Mouse (Mus musculus) liver, postnatal 0 days (tissue): Measurements from ENCODE around the gene Birc5. TPM values are rescaled to one million over a fixed set of nuclear protein-coding genes. Genes with fewer than 3 reads are reported as not detected.

Source experiments
- ATAC-seq: fragments of 200-750 bp; cut with Nextera tagmentation; 2 replicates; pipeline ENCODE4 v1.8.0; 2017; ENCODE audit warnings: mild to moderate bottlenecking, moderate library complexity
- DNase-seq: peaks from one replicate; pipeline ENCODE4 v3.0.0-alpha.2; 2016
- H3K27ac ChIP-seq: fragments of 300-500 bp; sonication (generic); 2 replicates; pipeline ENCODE4 v1.5.1; 2014; ENCODE audit warnings: antibody characterized with exemption, moderate library complexity, mild to moderate bottlenecking, low read depth
- H3K27me3 ChIP-seq: fragments of 300-500 bp; sonication (generic); 2 replicates; pipeline ENCODE4 v1.6.1; 2014; ENCODE audit warnings: low read length, control low read depth, mixed read lengths; ENCODE audit not compliant: insufficient read depth
- H3K36me3 ChIP-seq: fragments of 300-500 bp; sonication (generic); replicated peaks from 2 replicates; pipeline ENCODE4 v1.6.1; 2014; ENCODE audit warnings: mild to moderate bottlenecking, control low read depth, low read length, moderate library complexity, mixed read lengths; ENCODE audit not compliant: insufficient read depth
- H3K4me1 ChIP-seq: fragments of 300-500 bp; sonication (generic); 2 replicates; pipeline ENCODE4 v1.6.1; 2014; ENCODE audit warnings: antibody characterized with exemption, mild to moderate bottlenecking, control low read depth; ENCODE audit not compliant: insufficient read depth
- H3K4me2 ChIP-seq: fragments of 300-500 bp; sonication (generic); 2 replicates; pipeline ENCODE4 v1.6.1; 2014; ENCODE audit warnings: low read depth, mild to moderate bottlenecking, low read length, moderate library complexity, mixed read lengths
- H3K4me3 ChIP-seq: fragments of 300-500 bp; sonication (generic); 2 replicates; pipeline ENCODE4 v1.5.1; 2014; ENCODE audit warnings: low read depth, low read length
- H3K9ac ChIP-seq: fragments of 300-500 bp; sonication (generic); replicated peaks from 2 replicates; pipeline ENCODE4 v1.6.1; 2014; ENCODE audit warnings: mild to moderate bottlenecking, moderate library complexity
- H3K9me3 ChIP-seq: fragments of 300-500 bp; sonication (generic); 2 replicates; pipeline ENCODE4 v1.6.1; 2016; ENCODE audit warnings: mild to moderate bottlenecking, control low read depth, low read length, mixed read lengths
- CTCF ChIP-seq: sonication (generic); IDR thresholded peaks from 2 replicates; pipeline ENCODE4 v1.5.1; 2016; ENCODE audit warnings: antibody characterized with exemption, low read depth
- EP300 ChIP-seq: IDR thresholded peaks from 2 replicates; pipeline ENCODE4 v1.6.1; 2016; ENCODE audit warnings: antibody characterized with exemption, low read depth, mild to moderate bottlenecking
- WGBS: fragments of 180-500 bp; shearing (Covaris S2); extraction: QIAGEN DNeasy Blood & Tissue Kit; methylation state at CpG from one replicate; pipeline ENCODE4 v1.1.7; 2014; ENCODE audit not compliant: insufficient replicate concordance; 5-methylcytosine and 5-hydroxymethylcytosine counted together
- polyA plus RNA-seq: library from polyadenylated mRNA; unstranded; fragments of >200 nt; fragmentation: Nextera tagmentation; extraction: Ambion mirVana; gene quantifications from 2 replicates; pipeline ENCODE4 v1.2.1, GENCODE M21; 2015

Gene Birc5
- polyA plus RNA-seq, 1 experiment from 2014 or later: 197 TPM

GRCm38 (mm10) chr11:117816389-117816996 is 32.6 kb upstream of the Birc5 start:
- Histone ChIP-seq H3K27ac (no peak overlapping the region), H3K9me3 (no peaks in the 10 kb centered on the region), H3K27me3 (no peaks in the 10 kb centered on the region), H3K4me1 (peaks cover 9% of the 10 kb centered on the region), H3K36me3 (peaks cover 94% of the 10 kb centered on the region), H3K4me2 (no peak overlapping the region), H3K9ac (no peak overlapping the region), H3K4me3 (no peak overlapping the region)
- ATAC-seq: no peak
- 88% methylated on average over 12 of the region's 13 CpGs for WGBS
- TF ChIP-seq CTCF (no peak), EP300 (no peak)
- DNase-seq: no peak

GRCm38 (mm10) chr11:117819095-117819494 is 30.0 kb upstream of the Birc5 start:
- H3K4me2 ChIP-seq: no peak overlapping the region
- peaks cover 93% of the 10 kb centered on the region for H3K36me3 ChIP-seq
- WGBS: 81% methylated on average over 8 of the region's 8 CpGs
- TF ChIP-seq CTCF (no peak), EP300 (no peak)
- no peak overlapping the region for H3K4me3 ChIP-seq
- no peaks in the 10 kb centered on the region for H3K27me3 ChIP-seq
- no peak overlapping the region for H3K27ac ChIP-seq
- H3K9ac ChIP-seq: no peak overlapping the region
- ATAC-seq: no peak
- no peak for DNase-seq
- H3K4me1 ChIP-seq: peaks cover 10% of the 10 kb centered on the region
- H3K9me3 ChIP-seq: no peaks in the 10 kb centered on the region

DNA sequence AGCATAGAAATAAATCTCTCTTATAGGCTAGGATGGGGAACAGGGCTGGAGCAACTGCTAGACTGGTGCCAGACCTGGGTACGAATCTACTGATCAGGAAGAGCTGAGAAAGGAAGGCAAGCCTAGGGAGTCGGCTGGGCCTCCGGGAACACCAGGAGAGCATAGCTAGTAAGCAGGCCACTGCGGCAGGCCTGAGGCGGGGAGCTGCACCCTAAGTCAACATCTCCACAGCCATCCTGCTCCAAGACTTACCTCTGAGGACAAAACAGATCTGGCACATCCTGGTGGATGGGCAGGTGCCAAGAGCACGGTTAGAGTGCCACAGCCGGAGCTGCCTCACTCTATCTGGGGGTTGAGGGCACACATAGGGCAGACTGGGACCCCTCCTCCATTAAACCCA is 28.9 kb upstream of the Birc5 start:
- no peak overlapping the region for H3K4me3 ChIP-seq
- H3K36me3 ChIP-seq: peaks cover 86% of the 10 kb centered on the region
- WGBS: 92% methylated on average over 7 of the region's 7 CpGs
- DNase-seq: no peak
- TF ChIP-seq CTCF: no peak
- no peak for TF ChIP-seq EP300
- no peak for ATAC-seq
- no peak overlapping the region; the same call in 1 of the 2 replicates for H3K9ac ChIP-seq
- H3K4me2 ChIP-seq: no peak overlapping the region
- no peaks in the 10 kb centered on the region for H3K27me3 ChIP-seq
- H3K27ac ChIP-seq: no peak overlapping the region
- peaks cover 18% of the 10 kb centered on the region for H3K4me1 ChIP-seq
- no peaks in the 10 kb centered on the region for H3K9me3 ChIP-seq

DNA sequence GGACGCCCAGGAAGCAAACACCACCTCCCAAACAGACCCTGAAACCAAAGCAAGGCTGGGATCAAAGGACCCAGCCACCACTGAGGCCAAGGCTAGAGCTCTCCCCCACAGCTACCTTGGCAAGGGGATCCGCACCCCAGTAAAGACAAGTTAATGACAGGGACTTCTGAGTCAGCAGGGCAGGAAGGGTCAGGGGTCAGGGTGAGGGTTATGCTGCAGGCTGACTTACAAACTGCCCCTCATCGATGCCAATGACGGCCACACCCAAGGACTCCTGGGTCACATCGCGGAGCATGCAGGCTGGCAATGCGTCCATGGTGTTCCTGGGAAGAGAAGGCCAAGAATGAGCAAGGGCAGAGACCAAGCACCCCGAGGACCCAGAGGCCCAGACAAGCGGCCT is 27.2 kb upstream of the Birc5 start:
- no peaks in the 10 kb centered on the region for H3K9me3 ChIP-seq
- H3K4me1 ChIP-seq: peaks cover 29% of the 10 kb centered on the region
- DNase-seq (no peak), ATAC-seq (no peak)
- no peak overlapping the region for H3K4me3 ChIP-seq
- H3K36me3 ChIP-seq: peaks cover 69% of the 10 kb centered on the region
- 88% methylated on average over 9 of the region's 9 CpGs for WGBS
- H3K4me2 ChIP-seq: no peak overlapping the region
- no peak for TF ChIP-seq CTCF
- no peak for TF ChIP-seq EP300
- H3K9ac ChIP-seq: no peak overlapping the region
- no peak overlapping the region for H3K27ac ChIP-seq
- no peaks in the 10 kb centered on the region for H3K27me3 ChIP-seq

DNA sequence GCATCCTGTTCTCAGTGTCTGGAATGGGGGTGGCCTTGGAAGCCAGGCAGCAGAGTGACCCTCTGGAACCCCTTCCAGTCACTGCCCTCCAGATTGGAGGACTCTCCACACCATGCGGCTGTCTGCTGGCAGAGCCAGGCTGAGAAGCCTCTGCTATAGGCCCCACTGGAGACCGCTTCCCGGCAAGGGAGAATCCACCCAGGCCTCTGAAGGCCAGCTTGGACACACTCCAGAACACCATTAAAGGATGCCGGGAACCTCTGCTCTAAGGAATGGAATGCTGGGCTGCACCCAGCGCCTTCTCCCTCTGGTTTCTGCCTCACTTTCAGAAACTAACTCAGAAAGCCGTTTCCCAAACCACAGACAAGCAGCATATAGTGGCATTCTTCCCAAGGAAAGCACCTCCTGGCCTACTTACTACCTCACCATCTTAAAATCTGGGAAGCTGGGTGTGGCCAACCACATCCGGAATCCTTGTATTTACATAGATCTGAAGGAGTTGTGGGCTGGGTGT is 26.3 kb upstream of the Birc5 start:
- H3K36me3 ChIP-seq: peaks cover 60% of the 10 kb centered on the region
- TF ChIP-seq EP300: no peak
- no peak for TF ChIP-seq CTCF
- H3K4me1 ChIP-seq: peaks cover 39% of the 10 kb centered on the region
- 0 out of 2 replicates have a peak overlapping the region, but pooled peaks have one; percentile 94 for H3K4me2 ChIP-seq
- peak overlapping the region; percentile 8; the same call in 1 of the 2 replicates for H3K27ac ChIP-seq
- no peak overlapping the region for H3K4me3 ChIP-seq
- WGBS: 81% methylated on average over 7 of the region's 7 CpGs
- no peak for ATAC-seq
- no peak for DNase-seq
- no peaks in the 10 kb centered on the region for H3K9me3 ChIP-seq
- no peaks in the 10 kb centered on the region for H3K27me3 ChIP-seq
- no peak overlapping the region for H3K9ac ChIP-seq

GRCm38 (mm10) chr11:117823411-117823810 is 25.6 kb upstream of the Birc5 start:
- H3K27me3 ChIP-seq: no peaks in the 10 kb centered on the region
- H3K9ac ChIP-seq: no peak overlapping the region; the same call in 1 of the 2 replicates
- no peak overlapping the region for H3K27ac ChIP-seq
- no peak for DNase-seq
- peaks cover 54% of the 10 kb centered on the region for H3K36me3 ChIP-seq
- H3K4me1 ChIP-seq: peaks cover 45% of the 10 kb centered on the region
- H3K4me3 ChIP-seq: no peak overlapping the region
- H3K9me3 ChIP-seq: no peaks in the 10 kb centered on the region
- ATAC-seq: no peak
- H3K4me2 ChIP-seq: peak overlapping the region; percentile 94
- TF ChIP-seq CTCF (no peak), EP300 (no peak)
- WGBS: 79% methylated on average over 6 of the region's 6 CpGs
